Mouse (Mus musculus) ES-Bruce4 (cell line): ENCODE measurements at regions not wholly inside any gene's neighbourhood (a gene's known extent, or its start where the extent isn't known, plus 50 kb on each side); places are given as distances from the start of the nearest gene placed in this dataset.

Experiments
- CTCF ChIP-seq: IDR thresholded peaks from one replicate; pipeline ENCODE4 v1.8.1; 2011; ENCODE audit warnings: low read depth, low read length
- EP300 ChIP-seq: IDR thresholded peaks from 2 replicates; pipeline ENCODE4 v1.6.1; 2011; ENCODE audit warnings: low read depth, low read length; ENCODE audit not compliant: insufficient read depth
- POLR2A ChIP-seq: IDR thresholded peaks from one replicate; pipeline ENCODE4 v1.8.1; 2011; ENCODE audit warnings: low read length; ENCODE audit not compliant: insufficient read depth

DNA sequence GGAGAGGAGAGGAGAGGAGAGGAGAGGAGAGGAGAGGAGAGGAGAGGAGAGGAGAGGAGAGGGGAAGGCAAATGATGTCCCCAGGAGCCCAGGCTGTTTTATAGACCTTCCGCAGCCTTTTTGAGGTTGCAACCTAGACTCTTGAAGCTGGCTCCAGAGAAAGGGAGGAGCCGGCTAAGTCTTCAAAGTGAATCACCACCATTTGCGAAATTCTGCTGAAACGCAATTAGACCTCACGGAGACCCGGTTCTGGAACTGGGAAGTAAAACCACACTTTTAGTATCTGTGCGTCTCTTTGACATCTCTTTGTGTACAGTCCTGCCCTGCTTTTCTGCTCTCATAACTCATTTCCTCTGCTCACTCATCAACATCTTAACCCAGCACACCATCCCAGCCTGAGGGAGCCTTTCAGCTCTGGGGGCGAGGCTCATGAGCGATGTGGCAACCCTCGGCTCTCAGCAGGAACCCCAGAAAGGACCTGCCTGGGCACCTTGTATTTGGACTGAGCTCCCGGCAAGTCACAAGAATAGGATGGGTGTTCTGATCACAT lies 196.6 kb upstream of the Jarid2 start:
- TF ChIP-seq POLR2A (no peak), CTCF (no peak), EP300 (no peak)
